Mouse (Mus musculus) intestine, embryonic 15.5 days (tissue): ENCODE results near the gene Zfp160. TPM values are rescaled to one million over a fixed set of nuclear protein-coding genes. Genes with fewer than 3 reads are reported as not detected.
A peak's percentile ranks its signal among the peaks of the same experiment; 100 is the strongest.
"Not testable (repeated sequence)": the region's sequence is repeated elsewhere in the genome, so short reads cannot be mapped to it uniquely, and the experiment has no call there.

Experiments
- ATAC-seq: fragments of 200-750 bp; cut with Nextera tagmentation; 2 replicates; pipeline ENCODE4 v1.8.0; 2017; ENCODE audit warnings: moderate TSS enrichment, moderate library complexity
- H3K27ac ChIP-seq: fragments of 300-500 bp; sonication (generic); 2 replicates; pipeline ENCODE4 v1.5.1; 2015; ENCODE audit warnings: mild to moderate bottlenecking, inconsistent platforms
- H3K27me3 ChIP-seq: fragments of 300-500 bp; sonication (generic); replicated peaks from 2 replicates; pipeline ENCODE4 v1.6.1; 2015; ENCODE audit warnings: inconsistent platforms
- H3K36me3 ChIP-seq: fragments of 300-500 bp; sonication (generic); 2 replicates; pipeline ENCODE4 v1.6.1; 2015; ENCODE audit warnings: inconsistent platforms
- H3K4me1 ChIP-seq: fragments of 300-500 bp; sonication (generic); replicated peaks from 2 replicates; pipeline ENCODE4 v1.6.1; 2015; ENCODE audit warnings: inconsistent platforms
- H3K4me2 ChIP-seq: fragments of 300-500 bp; sonication (generic); replicated peaks from 2 replicates; pipeline ENCODE4 v1.6.1; 2015; ENCODE audit warnings: mild to moderate bottlenecking, inconsistent platforms
- H3K4me3 ChIP-seq: fragments of 300-500 bp; sonication (generic); replicated peaks from 2 replicates; pipeline ENCODE4 v1.5.1; 2015; ENCODE audit warnings: inconsistent platforms
- H3K9ac ChIP-seq: fragments of 300-500 bp; sonication (generic); 2 replicates; pipeline ENCODE4 v1.6.1; 2015; ENCODE audit warnings: inconsistent platforms
- H3K9me3 ChIP-seq: fragments of 300-500 bp; sonication (generic); 2 replicates; pipeline ENCODE4 v1.6.1; 2016; ENCODE audit warnings: inconsistent platforms
- WGBS: fragments of 180-500 bp; shearing (Covaris S2); methylation state at CpG from one replicate; pipeline ENCODE4 v1.1.7; 2015; 5-methylcytosine and 5-hydroxymethylcytosine counted together
- polyA plus RNA-seq: library from polyadenylated mRNA; unstranded; fragments of >200 nt; fragmentation: Nextera tagmentation; extraction: Ambion mirVana; gene quantifications from 2 replicates; pipeline ENCODE4 v1.2.1, GENCODE M21; 2015

The Zfp160 gene
- polyA plus RNA-seq, 1 experiment from 2014 or later, result 11.3 TPM

- Histone ChIP-seq H3K4me3 (no peak overlapping the region), H3K9me3 (no peaks in the 10 kb centered on the region), H3K4me1 (no peaks in the 10 kb centered on the region), H3K27ac (no peak overlapping the region), H3K36me3 (no peaks in the 10 kb centered on the region), H3K4me2 (no peak overlapping the region), H3K27me3 (no peaks in the 10 kb centered on the region), H3K9ac (no peak overlapping the region)
- WGBS, result 79% methylated on average over 2 of the region's 2 CpGs
- no peak for ATAC-seq
Observed at GRCm38 (mm10) chr17:21053267-21053666, 44.6 kb downstream of the Zfp160 start.

GRCm38 (mm10) chr17:21055111-21055510 is 46.4 kb downstream of the Zfp160 start:
- not testable (repeated sequence) for H3K27ac ChIP-seq, H3K4me1 ChIP-seq, H3K27me3 ChIP-seq, H3K36me3 ChIP-seq, H3K4me2 ChIP-seq, H3K4me3 ChIP-seq, H3K9me3 ChIP-seq, H3K9ac ChIP-seq, ATAC-seq
- 92% methylated on average over 1 of the region's 1 CpGs for WGBS

DNA sequence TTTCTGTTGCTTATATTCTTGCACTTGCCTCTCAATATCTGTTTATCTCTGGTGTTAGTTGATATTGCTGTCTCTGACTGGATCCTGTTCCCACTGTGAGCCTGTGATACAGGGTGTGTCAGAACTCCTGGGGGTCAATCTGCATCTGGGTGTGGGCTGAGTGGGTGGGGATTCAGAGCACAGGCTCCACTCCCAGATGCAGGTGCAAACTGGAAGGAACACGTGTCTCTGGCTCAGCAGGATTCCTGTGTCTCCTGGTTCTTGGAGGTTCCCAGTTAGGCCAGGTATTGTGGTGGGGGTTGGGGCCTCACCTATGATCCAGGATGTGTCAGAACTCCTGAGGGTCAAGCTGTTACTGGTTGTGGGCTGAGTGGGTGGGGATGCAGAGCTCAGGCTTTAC is 56.8 kb downstream of the Zfp160 start:
- no peaks in the 10 kb centered on the region for H3K4me1 ChIP-seq
- no peak overlapping the region for H3K4me2 ChIP-seq
- 21% methylated on average over 1 of the region's 1 CpGs for WGBS
- H3K36me3 ChIP-seq, result no peaks in the 10 kb centered on the region
- no peaks in the 10 kb centered on the region for H3K9me3 ChIP-seq
- no peak overlapping the region for H3K4me3 ChIP-seq
- no peak overlapping the region for H3K9ac ChIP-seq
- H3K27me3 ChIP-seq, result no peaks in the 10 kb centered on the region
- no peak overlapping the region for H3K27ac ChIP-seq
- ATAC-seq, result peak; percentile 53

DNA sequence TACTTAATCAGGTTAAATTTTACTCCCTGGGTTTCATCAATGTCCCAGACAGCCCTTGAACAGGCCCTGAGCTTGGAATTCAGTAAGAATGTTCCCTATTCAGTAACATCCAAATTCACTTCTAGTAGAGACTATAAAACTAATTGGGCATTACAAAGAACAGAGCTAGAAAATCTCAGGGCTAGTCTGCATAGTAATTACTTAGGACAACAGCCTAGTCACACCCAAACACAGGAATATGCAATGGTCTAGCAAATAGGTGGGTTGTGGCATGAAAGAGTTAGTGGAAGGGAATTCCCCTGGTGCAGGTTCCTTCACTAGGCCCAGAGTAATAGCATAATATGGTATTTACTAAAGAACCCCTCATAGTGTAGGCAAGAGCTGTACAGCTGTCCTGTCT is 58.3 kb downstream of the Zfp160 start:
- ATAC-seq, result no peak
- Histone ChIP-seq H3K27me3 (no peaks in the 10 kb centered on the region), H3K36me3 (no peaks in the 10 kb centered on the region), H3K4me3 (no peak overlapping the region), H3K9me3 (no peaks in the 10 kb centered on the region), H3K27ac (no peak overlapping the region), H3K9ac (no peak overlapping the region), H3K4me2 (no peak overlapping the region), H3K4me1 (no peaks in the 10 kb centered on the region)

DNA sequence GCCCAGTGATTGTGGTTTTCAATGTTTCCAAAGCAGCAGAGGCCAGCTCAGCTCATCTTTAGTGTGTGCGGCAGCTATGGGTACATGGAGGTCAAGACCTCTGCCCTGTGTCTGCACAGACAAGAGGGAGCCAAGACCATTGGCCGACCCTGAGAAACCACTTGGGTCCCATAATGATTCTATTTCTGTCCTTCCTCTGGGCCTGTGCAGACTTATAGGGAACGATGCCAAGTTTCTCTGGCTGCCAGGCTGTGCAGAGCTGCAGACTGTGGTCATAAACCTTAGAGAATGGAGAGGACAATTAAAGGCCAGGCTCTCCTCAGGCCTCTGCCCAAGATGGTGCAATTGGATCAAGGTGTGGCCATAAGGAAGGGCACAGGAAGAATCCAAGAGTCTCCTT is 60.7 kb downstream of the Zfp160 start:
- not testable (repeated sequence) for H3K4me2 ChIP-seq, H3K36me3 ChIP-seq, H3K4me1 ChIP-seq, H3K9me3 ChIP-seq, H3K27me3 ChIP-seq, H3K4me3 ChIP-seq, ATAC-seq, H3K27ac ChIP-seq, H3K9ac ChIP-seq
- whole genome bisulfite sequencing, result no CpG with 5 or more reads among the region's 3 CpGs

- WGBS, result 80% methylated on average over 2 of the region's 2 CpGs
- H3K27me3 ChIP-seq, H3K4me1 ChIP-seq, H3K36me3 ChIP-seq, H3K27ac ChIP-seq, H3K9ac ChIP-seq, ATAC-seq, H3K4me2 ChIP-seq, H3K9me3 ChIP-seq, H3K4me3 ChIP-seq: not testable (repeated sequence)
Observed at GRCm38 (mm10) chr17:21070971-21071370, 62.3 kb downstream of the Zfp160 start.

Other genes with a start within 250 kb of the Zfp160 start
- gene Vmn1r228, start 222.7 kb upstream of the Zfp160 start, polyA plus RNA-seq, result not detected in 2 replicates
- gene Vmn1r229, start 197.3 kb upstream of the Zfp160 start, polyA plus RNA-seq, result not detected in 2 replicates
- not detected in 2 replicates for gene Vmn1r230, start 168.5 kb upstream of the Zfp160 start, polyA plus RNA-seq
- gene Vmn1r231, start 103.8 kb upstream of the Zfp160 start, polyA plus RNA-seq, result not detected in 2 replicates
- not detected in 2 replicates for gene Vmn1r232, start 89.2 kb upstream of the Zfp160 start, polyA plus RNA-seq
- gene Ppp2r1a, start 63.6 kb upstream of the Zfp160 start, polyA plus RNA-seq, result 337 and 339 TPM in 2 replicates
- gene Vmn1r233, start 12.4 kb upstream of the Zfp160 start, polyA plus RNA-seq, result not detected in 2 replicates
- not detected in 2 replicates for gene Vmn1r234, start 217.2 kb downstream of the Zfp160 start, polyA plus RNA-seq
- gene Vmn1r235, start 247.5 kb downstream of the Zfp160 start, polyA plus RNA-seq, result not detected in 2 replicates